Mouse (Mus musculus) neural tube, embryonic 10.5 days (tissue): ENCODE measurements at regions not wholly inside any gene's neighbourhood (a gene's known extent, or its start where the extent isn't known, plus 50 kb on each side); places are given as distances from the start of the nearest gene placed in this dataset.

ENCODE experiments used
- DNase-seq: peaks from one replicate; pipeline ENCODE4 v3.0.0-alpha.2; 2017; ENCODE audit warnings: low spot score; ENCODE audit errors: extremely low spot score

GRCm38 (mm10) chr10:116726031-116726430 is 144.7 kb upstream of the Cnot2 start:
- no peak for DNase-seq

- no peak for DNase-seq
Observed at GRCm38 (mm10) chr10:116721986-116722385, 140.7 kb upstream of the Cnot2 start.

GRCm38 (mm10) chr10:116719616-116720015 is 138.3 kb upstream of the Cnot2 start:
- DNase-seq: no peak

- DNase-seq: no peak
Observed at GRCm38 (mm10) chr10:116717961-116718360, 136.7 kb upstream of the Cnot2 start.

GRCm38 (mm10) chr10:116717017-116717643 is 135.8 kb upstream of the Cnot2 start:
- DNase-seq: no peak

- no peak for DNase-seq
Observed at GRCm38 (mm10) chr10:116713456-116713855, 132.1 kb upstream of the Cnot2 start.

- DNase-seq: no peak
Observed at GRCm38 (mm10) chr10:116707025-116707424, 125.7 kb upstream of the Cnot2 start.

- DNase-seq: no peak
Observed at GRCm38 (mm10) chr10:116701281-116701680, 120.0 kb upstream of the Cnot2 start.

- DNase-seq: no peak
Observed at GRCm38 (mm10) chr10:116699711-116700110, 118.4 kb upstream of the Cnot2 start.

- peak; percentile 26 for DNase-seq
Observed at GRCm38 (mm10) chr10:116697628-116698316, 116.5 kb upstream of the Cnot2 start.

- DNase-seq: no peak
Observed at GRCm38 (mm10) chr10:116693816-116694215, 112.5 kb upstream of the Cnot2 start.

GRCm38 (mm10) chr10:116686741-116687140 is 105.4 kb upstream of the Cnot2 start:
- DNase-seq: no peak

GRCm38 (mm10) chr10:116683374-116683773 is 102.1 kb upstream of the Cnot2 start:
- DNase-seq: no peak

GRCm38 (mm10) chr10:116678950-116679735 is 97.8 kb upstream of the Cnot2 start:
- DNase-seq: no peak

- DNase-seq: no peak
Observed at GRCm38 (mm10) chr10:116677949-116678348, 96.6 kb upstream of the Cnot2 start.

- no peak for DNase-seq
Observed at GRCm38 (mm10) chr10:116675171-116675570, 93.9 kb upstream of the Cnot2 start.

GRCm38 (mm10) chr10:116674348-116674747 is 93.0 kb upstream of the Cnot2 start:
- no peak for DNase-seq

GRCm38 (mm10) chr10:116658162-116658962 is 77.1 kb upstream of the Cnot2 start:
- DNase-seq: no peak

GRCm38 (mm10) chr10:116655891-116656290 is 74.6 kb upstream of the Cnot2 start:
- no peak for DNase-seq

- DNase-seq: no peak
Observed at GRCm38 (mm10) chr10:116655018-116655807, 73.9 kb upstream of the Cnot2 start.

GRCm38 (mm10) chr10:116654091-116654490 is 72.8 kb upstream of the Cnot2 start:
- DNase-seq: no peak
